ENCODE assay signal across 9 mouse cellular contexts in the genomic region with DNA sequence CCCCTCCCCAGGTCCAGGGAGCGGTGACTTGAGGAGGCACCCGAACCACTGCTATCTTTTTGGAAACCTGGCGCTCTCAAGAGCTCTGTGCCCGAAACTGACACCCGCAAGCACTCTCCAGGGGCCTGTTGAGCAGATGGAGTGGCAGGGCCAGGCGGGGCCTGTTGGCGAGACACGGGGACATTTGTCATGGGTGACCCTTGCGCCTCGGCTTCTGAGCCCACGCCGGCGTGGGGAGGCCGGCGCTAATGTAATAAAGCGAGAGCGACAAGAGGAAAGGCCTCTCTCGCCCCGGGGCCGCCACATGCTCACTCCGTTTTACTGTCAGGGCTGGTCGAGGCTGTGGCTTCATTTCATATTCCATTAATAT.
DNase-seq lines count a peak whose midpoint lies in the region; ATAC-seq and TF ChIP-seq lines count a peak whose summit lies in the region.
"Had no signal": no experiment of that assay in that cellular context is flagged by ENCODE, and none has a peak within 500 bp of the region (broad histone marks: within the 10 kb centered on the region; RNA-seq: fewer than 3 reads in every experiment).

No protein-coding gene starts in this region.

- H3K4me2 ChIP-seq in lung, embryonic 14.5 days = peak overlapping the region; percentile 62
- H3K4me2 ChIP-seq in forebrain, embryonic 15.5 days (replicated peaks) = no peak overlapping the region
- peak overlapping the region; percentile 42 for H3K4me2 ChIP-seq in neural tube, embryonic 15.5 days

- no peaks in the 10 kb centered on the region for H3K9me3 ChIP-seq in lung, embryonic 14.5 days (ENCODE audit: low read depth, low read length)
- no peaks in the 10 kb centered on the region for H3K9me3 ChIP-seq in forebrain, embryonic 15.5 days
- H3K9me3 ChIP-seq in neural tube, embryonic 15.5 days (replicated peaks) = no peaks in the 10 kb centered on the region

- no peak for TF ChIP-seq CTCF in lung, embryonic 14.5 days (IDR thresholded peaks at IDR 0.05; ENCODE audit: low read depth)

- no peak overlapping the region for H3K27ac ChIP-seq in lung, embryonic 14.5 days (ENCODE audit: low read depth)
- no peak overlapping the region for H3K27ac ChIP-seq in forebrain, embryonic 15.5 days (replicated peaks)
- no peak overlapping the region for H3K27ac ChIP-seq in neural tube, embryonic 15.5 days (replicated peaks)

- 12% methylated on average over 22 of the region's 22 CpGs for WGBS in lung, embryonic 14.5 days
- WGBS in forebrain, embryonic 15.5 days = 9% methylated on average over 22 of the region's 22 CpGs
- under 1% methylated on average over 22 of the region's 22 CpGs for WGBS in neural tube, embryonic 15.5 days

- no peak overlapping the region for H3K9ac ChIP-seq in lung, embryonic 14.5 days
- no peak overlapping the region for H3K9ac ChIP-seq in forebrain, embryonic 15.5 days (replicated peaks)
- no peak overlapping the region for H3K9ac ChIP-seq in neural tube, embryonic 15.5 days (replicated peaks)

- H3K4me1 ChIP-seq in lung, embryonic 14.5 days (ENCODE audit: insufficient read depth) = 0 out of 2 replicates have a peak, but pooled peaks cover 4% of the 10 kb centered on the region
- H3K4me1 ChIP-seq in forebrain, embryonic 15.5 days = peaks cover 16% of the 10 kb centered on the region
- peaks cover 19% of the 10 kb centered on the region for H3K4me1 ChIP-seq in neural tube, embryonic 15.5 days

- ATAC-seq in lung, embryonic 14.5 days (ENCODE audit: insufficient read depth) = peak; percentile 40; the same call in 1 of the 2 replicates
- peak; percentile 48; the same call in 1 of the 2 replicates for ATAC-seq in forebrain, embryonic 15.5 days (replicated peaks)
- ATAC-seq in neural tube, embryonic 15.5 days (ENCODE audit: low FRiP score) = no peak

- DNase-seq in lung, embryonic 14.5 days = peak; percentile 29
- no peak for DNase-seq in lung, adult 18-20 months
- DNase-seq in kidney, postnatal 4 days = peak; percentile 25 to 43
- DNase-seq in spleen, adult 18-20 months = no peak
- DNase-seq in left cerebral cortex, adult 9 months (ENCODE audit: low spot score in 2 of 2) = no peak
- no peak for DNase-seq in cerebellum, postnatal 36 days

- peak overlapping the region; percentile 35 for H3K4me3 ChIP-seq in lung, embryonic 14.5 days (ENCODE audit: low read depth, low read length)
- H3K4me3 ChIP-seq in forebrain, embryonic 15.5 days = no peak overlapping the region
- peak overlapping the region; percentile 1 for H3K4me3 ChIP-seq in neural tube, embryonic 15.5 days (replicated peaks)
- H3K4me3 ChIP-seq: myocyte had no signal

- no peaks in the 10 kb centered on the region for H3K36me3 ChIP-seq in lung, embryonic 14.5 days (ENCODE audit: insufficient read depth)
- no peaks in the 10 kb centered on the region for H3K36me3 ChIP-seq in forebrain, embryonic 15.5 days
- H3K36me3 ChIP-seq in neural tube, embryonic 15.5 days = no peaks in the 10 kb centered on the region

- H3K27me3 ChIP-seq in lung, embryonic 14.5 days (ENCODE audit: insufficient read depth, low read length) = peaks cover 75% of the 10 kb centered on the region
- H3K27me3 ChIP-seq in forebrain, embryonic 15.5 days = peaks cover 89% of the 10 kb centered on the region
- H3K27me3 ChIP-seq in neural tube, embryonic 15.5 days (replicated peaks) = peaks cover 92% of the 10 kb centered on the region

Comparison
In these comparisons a context has a peak if more than half of its experiments do, and no peak if none do; other contexts are left out.
1. DNase-seq: peak in lung, embryonic 14.5 days (single experiment) and kidney, postnatal 4 days (2 of 2); none in lung, adult 18-20 months (0 of 2), spleen, adult 18-20 months (0 of 2), left cerebral cortex, adult 9 months (0 of 2) and cerebellum, postnatal 36 days (0 of 2).